Mouse (Mus musculus): ENCODE measurements around the gene Faf2. TPM values are rescaled to one million over a fixed set of nuclear protein-coding genes. Genes with fewer than 3 reads are reported as not detected.

Faf2 gene
- polyA plus RNA-seq, 1 experiment from 2014 or later = 50.6 TPM

- Histone ChIP-seq H3K36me3 (ENCODE audit: control insufficient read depth, insufficient read depth, low read length) (no peaks in the 10 kb centered on the region), H3K4me1 (replicated peaks; ENCODE audit: control insufficient read depth, insufficient read depth) (peaks cover 9% of the 10 kb centered on the region; the same call in 1 of the 2 replicates), H3K4me2 (replicated peaks; ENCODE audit: low read depth) (no peak overlapping the region), H3K27ac (replicated peaks) (no peak overlapping the region), H3K27me3 (ENCODE audit: control insufficient read depth, insufficient read depth, low read length) (no peaks in the 10 kb centered on the region), H3K9ac (ENCODE audit: low read length) (no peak overlapping the region), H3K4me3 (ENCODE audit: low read depth, low read length) (no peak overlapping the region), H3K9me3 (ENCODE audit: control insufficient read depth, low read length) (no peaks in the 10 kb centered on the region)
- TF ChIP-seq CTCF (IDR thresholded peaks at IDR 0.05; ENCODE audit: low read depth) (no peak), EP300 (optimal IDR thresholded peaks at IDR 0.05) (no peak)
- ATAC-seq (ENCODE audit: low FRiP score, low TSS enrichment) (no peak), DNase-seq (ENCODE audit: low spot score) (no peak)
- WGBS = 86% methylated on average over 11 of the region's 11 CpGs
Observed at GRCm38 (mm10) chr13:54695479-54696230, 74.1 kb downstream of the Faf2 start.

- ATAC-seq (ENCODE audit: low FRiP score, low TSS enrichment) = peak; percentile 80
- Histone ChIP-seq H3K4me2 (replicated peaks; ENCODE audit: low read depth) (0 out of 2 replicates have a peak within 1 kb of the TSS, but pooled peaks have one; percentile 8), H3K9me3 (ENCODE audit: control insufficient read depth, low read length) (no peaks in the 10 kb centered on the region), H3K9ac (ENCODE audit: low read length) (no peak within 1 kb of the TSS), H3K4me1 (replicated peaks; ENCODE audit: control insufficient read depth, insufficient read depth) (no peaks in the 10 kb centered on the region), H3K4me3 (ENCODE audit: low read depth, low read length) (no peak within 1 kb of the TSS), H3K27ac (replicated peaks) (no peak within 1 kb of the TSS), H3K36me3 (ENCODE audit: control insufficient read depth, insufficient read depth, low read length) (no peaks in the 10 kb centered on the region), H3K27me3 (ENCODE audit: control insufficient read depth, insufficient read depth, low read length) (no peaks in the 10 kb centered on the region)
- TF ChIP-seq CTCF (IDR thresholded peaks at IDR 0.05; ENCODE audit: low read depth) (no peak), EP300 (optimal IDR thresholded peaks at IDR 0.05) (no peak)
- DNase-seq (ENCODE audit: low spot score) = peak; percentile 66
- WGBS = 42% methylated on average over 5 of the region's 5 CpGs
Observed at GRCm38 (mm10) chr13:54701243-54701642, 79.7 kb downstream of the Faf2 start, which contains the start of gene Cdhr2. Gene Cdhr2, plus strand, starts transcription at chr13:54701461.

- WGBS = 71% methylated on average over 7 of the region's 7 CpGs
- ATAC-seq (ENCODE audit: low FRiP score, low TSS enrichment) (no peak), DNase-seq (ENCODE audit: low spot score) (no peak)
- Histone ChIP-seq H3K9ac (ENCODE audit: low read length) (no peak overlapping the region), H3K27me3 (ENCODE audit: control insufficient read depth, insufficient read depth, low read length) (no peaks in the 10 kb centered on the region), H3K4me3 (ENCODE audit: low read depth, low read length) (no peak overlapping the region), H3K27ac (replicated peaks) (no peak overlapping the region), H3K4me2 (replicated peaks; ENCODE audit: low read depth) (no peak overlapping the region), H3K36me3 (ENCODE audit: control insufficient read depth, insufficient read depth, low read length) (no peaks in the 10 kb centered on the region), H3K9me3 (ENCODE audit: control insufficient read depth, low read length) (no peaks in the 10 kb centered on the region), H3K4me1 (replicated peaks; ENCODE audit: control insufficient read depth, insufficient read depth) (no peaks in the 10 kb centered on the region)
- TF ChIP-seq EP300 (optimal IDR thresholded peaks at IDR 0.05) = no peak
- TF ChIP-seq CTCF (IDR thresholded peaks at IDR 0.05; ENCODE audit: low read depth) = no peak
Observed at GRCm38 (mm10) chr13:54702507-54702906, 80.9 kb downstream of the Faf2 start.

- no peak for ATAC-seq (ENCODE audit: low FRiP score, low TSS enrichment)
- 36% methylated on average over 6 of the region's 6 CpGs for WGBS
Observed at GRCm38 (mm10) chr13:54704890-54705289, 83.3 kb downstream of the Faf2 start.

GRCm38 (mm10) chr13:54710866-54711265 lies 89.3 kb downstream of the Faf2 start:
- H3K4me1 ChIP-seq (replicated peaks; ENCODE audit: control insufficient read depth, insufficient read depth) = no peaks in the 10 kb centered on the region
- H3K4me3 ChIP-seq (ENCODE audit: low read depth, low read length) = no peak overlapping the region
- WGBS = 73% methylated on average over 3 of the region's 3 CpGs
- no peaks in the 10 kb centered on the region for H3K9me3 ChIP-seq (ENCODE audit: control insufficient read depth, low read length)
- no peak overlapping the region for H3K9ac ChIP-seq (ENCODE audit: low read length)
- no peak overlapping the region for H3K4me2 ChIP-seq (replicated peaks; ENCODE audit: low read depth)
- no peaks in the 10 kb centered on the region for H3K36me3 ChIP-seq (ENCODE audit: control insufficient read depth, insufficient read depth, low read length)
- TF ChIP-seq CTCF (IDR thresholded peaks at IDR 0.05; ENCODE audit: low read depth) (no peak), EP300 (optimal IDR thresholded peaks at IDR 0.05) (no peak)
- DNase-seq (ENCODE audit: low spot score) = no peak
- ATAC-seq (ENCODE audit: low FRiP score, low TSS enrichment) = no peak
- H3K27ac ChIP-seq (replicated peaks) = no peak overlapping the region
- no peaks in the 10 kb centered on the region for H3K27me3 ChIP-seq (ENCODE audit: control insufficient read depth, insufficient read depth, low read length)

More at GRCm38 (mm10) chr13:54704890-54705289, 83.3 kb downstream of the Faf2 start:
- H3K9me3 ChIP-seq (ENCODE audit: control insufficient read depth, low read length) = no peaks in the 10 kb centered on the region
- H3K27me3 ChIP-seq (ENCODE audit: control insufficient read depth, insufficient read depth, low read length) = no peaks in the 10 kb centered on the region
- no peak overlapping the region for H3K27ac ChIP-seq (replicated peaks)
- no peak for DNase-seq (ENCODE audit: low spot score)
- no peaks in the 10 kb centered on the region for H3K4me1 ChIP-seq (replicated peaks; ENCODE audit: control insufficient read depth, insufficient read depth)
- H3K36me3 ChIP-seq (ENCODE audit: control insufficient read depth, insufficient read depth, low read length) = no peaks in the 10 kb centered on the region
- TF ChIP-seq EP300 (optimal IDR thresholded peaks at IDR 0.05) (no peak), CTCF (IDR thresholded peaks at IDR 0.05; ENCODE audit: low read depth) (no peak)
- no peak overlapping the region for H3K9ac ChIP-seq (ENCODE audit: low read length)
- no peak overlapping the region for H3K4me2 ChIP-seq (replicated peaks; ENCODE audit: low read depth)
- no peak overlapping the region for H3K4me3 ChIP-seq (ENCODE audit: low read depth, low read length)

Small RNAs within 50 kb of the gene (microRNA-seq; reads per million reads assigned to microRNA genes)
- not detected for gene Gm24195

Other genes with a start within 250 kb of the Faf2 start
- 50.0 and 52.4 TPM in 2 replicates for gene Thoc3, start 152.9 kb upstream of the Faf2 start, polyA plus RNA-seq (2015; fragmentation: Nextera tagmentation; extraction: Ambion mirVana)
- gene Simc1, start 118.0 kb upstream of the Faf2 start, polyA plus RNA-seq (2015; fragmentation: Nextera tagmentation; extraction: Ambion mirVana) = 2.6 and 2.8 TPM in 2 replicates
- 87.0 and 96.8 TPM in 2 replicates for gene 4833439L19Rik, start 56.3 kb upstream of the Faf2 start, polyA plus RNA-seq (2015; fragmentation: Nextera tagmentation; extraction: Ambion mirVana)
- gene Arl10, start 46.8 kb upstream of the Faf2 start, polyA plus RNA-seq (2015; fragmentation: Nextera tagmentation; extraction: Ambion mirVana) = 13.3 and 14.4 TPM in 2 replicates
- gene Nop16, start 31.7 kb upstream of the Faf2 start, polyA plus RNA-seq (2015; fragmentation: Nextera tagmentation; extraction: Ambion mirVana) = 51.2 and 53.5 TPM in 2 replicates
- gene Higd2a, start 31.6 kb upstream of the Faf2 start, polyA plus RNA-seq (2015; fragmentation: Nextera tagmentation; extraction: Ambion mirVana) = 282 and 289 TPM in 2 replicates
- 156 and 160 TPM in 2 replicates for gene Cltb, start 10.4 kb upstream of the Faf2 start, polyA plus RNA-seq (2015; fragmentation: Nextera tagmentation; extraction: Ambion mirVana)
- gene Rnf44, start 72.1 kb downstream of the Faf2 start, polyA plus RNA-seq (2015; fragmentation: Nextera tagmentation; extraction: Ambion mirVana) = 44.6 and 49.6 TPM in 2 replicates
- gene Cdhr2, start 79.7 kb downstream of the Faf2 start, polyA plus RNA-seq (2015; fragmentation: Nextera tagmentation; extraction: Ambion mirVana) = 1.8 and 3.1 TPM in 2 replicates
- 0.27 and 0.31 TPM in 2 replicates for gene Gprin1, start 128.1 kb downstream of the Faf2 start, polyA plus RNA-seq (2015; fragmentation: Nextera tagmentation; extraction: Ambion mirVana)
- 0.29 and 0.61 TPM in 2 replicates for gene Sncb, start 144.8 kb downstream of the Faf2 start, polyA plus RNA-seq (2015; fragmentation: Nextera tagmentation; extraction: Ambion mirVana)
- gene Eif4e1b, start 162.2 kb downstream of the Faf2 start, polyA plus RNA-seq (2015; fragmentation: Nextera tagmentation; extraction: Ambion mirVana) = not detected in 2 replicates
- gene Tspan17, start 167.6 kb downstream of the Faf2 start, polyA plus RNA-seq (2015; fragmentation: Nextera tagmentation; extraction: Ambion mirVana) = 15.4 and 16.8 TPM in 2 replicates